Mouse (Mus musculus) lung, postnatal 0 days (tissue): ENCODE measurements around the gene Tas2r121. TPM values are rescaled to one million over a fixed set of nuclear protein-coding genes. Genes with fewer than 3 reads are reported as not detected.
"Not testable (repeated sequence)": the region's sequence is repeated elsewhere in the genome, so short reads cannot be mapped to it uniquely, and the experiment has no call there.

ENCODE experiments used
- ATAC-seq: fragments of 200-750 bp; cut with Nextera tagmentation; 2 replicates; pipeline ENCODE4 v1.8.0; 2017; ENCODE audit warnings: moderate library complexity
- DNase-seq: peaks from one replicate; pipeline ENCODE4 v3.0.0-alpha.2; 2016; ENCODE audit warnings: low spot score
- H3K27ac ChIP-seq: fragments of 300-500 bp; sonication (generic); 2 replicates; pipeline ENCODE4 v1.5.1; 2014; ENCODE audit warnings: antibody characterized with exemption, mild to moderate bottlenecking, low read length, mixed read lengths
- H3K27me3 ChIP-seq: fragments of 300-500 bp; sonication (generic); replicated peaks from 2 replicates; pipeline ENCODE4 v1.6.1; 2014; ENCODE audit warnings: low read length, mixed read lengths; ENCODE audit not compliant: insufficient read depth
- H3K36me3 ChIP-seq: fragments of 300-500 bp; sonication (generic); 2 replicates; pipeline ENCODE4 v1.6.1; 2014; ENCODE audit warnings: low read length, mixed read lengths; ENCODE audit not compliant: insufficient read depth
- H3K4me1 ChIP-seq: fragments of 300-500 bp; sonication (generic); 2 replicates; pipeline ENCODE4 v1.6.1; 2014; ENCODE audit warnings: antibody characterized with exemption, low read depth, low read length, mixed read lengths; ENCODE audit not compliant: insufficient read depth
- H3K4me2 ChIP-seq: fragments of 300-500 bp; sonication (generic); replicated peaks from 2 replicates; pipeline ENCODE4 v1.6.1; 2014; ENCODE audit warnings: low read depth, mild to moderate bottlenecking, low read length, moderate library complexity, mixed read lengths
- H3K4me3 ChIP-seq: fragments of 300-500 bp; sonication (generic); 2 replicates; pipeline ENCODE4 v1.5.1; 2014; ENCODE audit warnings: low read depth, low read length
- H3K9ac ChIP-seq: fragments of 300-500 bp; sonication (generic); replicated peaks from 2 replicates; pipeline ENCODE4 v1.6.1; 2014; ENCODE audit warnings: low read depth, mild to moderate bottlenecking
- H3K9me3 ChIP-seq: fragments of 300-500 bp; sonication (generic); 2 replicates; pipeline ENCODE4 v1.6.1; 2016; ENCODE audit warnings: low read length, mixed read lengths
- CTCF ChIP-seq: IDR thresholded peaks from 2 replicates; pipeline ENCODE4 v1.5.1; 2016; ENCODE audit warnings: antibody characterized with exemption, mild to moderate bottlenecking
- EP300 ChIP-seq: IDR thresholded peaks from 2 replicates; pipeline ENCODE4 v1.6.1; 2016; ENCODE audit warnings: antibody characterized with exemption, mild to moderate bottlenecking, control low read depth
- WGBS: fragments of 180-500 bp; shearing (Covaris S2); extraction: QIAGEN DNeasy Blood & Tissue Kit; methylation state at CpG from one replicate; pipeline ENCODE4 v1.1.7; 2014; 5-methylcytosine and 5-hydroxymethylcytosine counted together
- polyA plus RNA-seq: library from polyadenylated mRNA; unstranded; fragments of >200 nt; fragmentation: Nextera tagmentation; extraction: Ambion mirVana; gene quantifications from 2 replicates; pipeline ENCODE4 v1.2.1, GENCODE M21; 2015

Gene Tas2r121
- polyA plus RNA-seq = not detected in 2 replicates

- DNase-seq (no peak), ATAC-seq (no peak)
- H3K27ac ChIP-seq = no peak within 1 kb of the TSS
- no peaks in the 10 kb centered on the region for H3K36me3 ChIP-seq
- no peak for TF ChIP-seq CTCF
- no peak for TF ChIP-seq EP300
- no peaks in the 10 kb centered on the region for H3K9me3 ChIP-seq
- WGBS = 68% methylated on average over 1 of the region's 1 CpGs
- H3K27me3 ChIP-seq = no peaks in the 10 kb centered on the region
- no peak within 1 kb of the TSS for H3K4me2 ChIP-seq
- no peaks in the 10 kb centered on the region for H3K4me1 ChIP-seq
- H3K4me3 ChIP-seq = no peak within 1 kb of the TSS
- H3K9ac ChIP-seq = no peak within 1 kb of the TSS
Measured at GRCm38 (mm10) chr6:132700907-132701306, at the start of gene Tas2r121. TSS of gene Tas2r121 (minus strand) at chr6:132701007.

DNA sequence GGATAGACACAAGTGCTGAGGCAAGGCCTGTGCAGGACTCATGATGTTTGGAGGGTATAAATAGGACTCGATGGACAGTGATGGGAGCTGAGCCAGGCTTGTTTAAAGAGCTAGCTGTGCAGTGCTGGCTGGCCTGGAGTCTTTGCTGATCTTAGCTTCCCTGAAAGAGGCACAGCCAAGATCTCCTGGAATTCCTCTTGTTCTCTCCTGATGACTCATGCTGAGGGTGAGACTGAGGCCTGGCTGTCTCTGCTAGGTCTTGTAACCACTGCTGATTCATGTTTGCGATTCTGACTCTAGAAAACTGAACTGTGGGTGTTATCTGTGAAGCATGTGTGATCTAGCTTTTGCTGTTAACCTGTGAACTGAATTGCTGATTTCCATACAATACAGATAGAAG is 49.4 kb upstream of the Tas2r121 start:
- DNase-seq = no peak
- H3K9me3 ChIP-seq = no peaks in the 10 kb centered on the region
- 69% methylated on average over 2 of the region's 2 CpGs for WGBS

GRCm38 (mm10) chr6:132737935-132738334 is 37.1 kb upstream of the Tas2r121 start, which contains the start of gene Tas2r115:
TSS of gene Tas2r115 (minus strand) at chr6:132738035.
- no peaks in the 10 kb centered on the region for H3K36me3 ChIP-seq
- no peak within 1 kb of the TSS for H3K4me3 ChIP-seq
- no peak within 1 kb of the TSS for H3K27ac ChIP-seq
- H3K27me3 ChIP-seq = no peaks in the 10 kb centered on the region
- no peaks in the 10 kb centered on the region for H3K4me1 ChIP-seq
- no peaks in the 10 kb centered on the region for H3K9me3 ChIP-seq
- H3K9ac ChIP-seq = no peak within 1 kb of the TSS
- DNase-seq = no peak
- WGBS = 53% methylated on average over 2 of the region's 2 CpGs
- H3K4me2 ChIP-seq = no peak within 1 kb of the TSS
- ATAC-seq = no peak
- TF ChIP-seq EP300 (no peak), CTCF (no peak)

More for the DNA sequence above, 49.4 kb upstream of the Tas2r121 start:
- H3K4me2 ChIP-seq = no peak overlapping the region
- TF ChIP-seq EP300 (no peak), CTCF (no peak)
- H3K36me3 ChIP-seq = no peaks in the 10 kb centered on the region
- no peak overlapping the region for H3K27ac ChIP-seq
- no peak overlapping the region for H3K4me3 ChIP-seq
- no peak overlapping the region for H3K9ac ChIP-seq
- ATAC-seq = no peak
- H3K27me3 ChIP-seq = no peaks in the 10 kb centered on the region
- no peaks in the 10 kb centered on the region for H3K4me1 ChIP-seq

DNA sequence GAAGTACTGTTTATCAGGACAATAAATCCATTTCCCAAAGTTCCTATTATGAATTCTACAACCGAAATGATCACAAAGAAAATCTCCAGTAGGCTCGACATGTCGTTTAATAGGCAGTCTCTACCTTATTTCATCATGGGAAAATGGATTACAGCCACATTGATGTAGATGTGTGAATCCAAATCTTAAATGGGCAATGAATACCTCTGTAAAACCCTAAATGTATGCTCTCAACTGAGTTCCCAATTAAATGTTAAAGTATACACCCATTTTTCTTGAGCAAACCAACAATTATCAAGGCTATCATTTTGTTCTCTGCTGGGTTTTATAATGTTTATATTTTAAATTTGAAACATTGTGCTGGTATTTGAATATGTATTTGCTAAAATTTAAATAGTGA is 11.0 kb upstream of the Tas2r121 start, which contains the start of gene Tas2r122:
Tas2r122 (minus strand) TSS at position 101 of the 400 bp plus-strand sequence.
- no peak within 1 kb of the TSS for H3K4me2 ChIP-seq
- 76% methylated on average over 3 of the region's 3 CpGs for WGBS
- H3K4me1 ChIP-seq = no peaks in the 10 kb centered on the region
- TF ChIP-seq EP300 = no peak
- TF ChIP-seq CTCF = no peak
- no peaks in the 10 kb centered on the region for H3K36me3 ChIP-seq
- no peak for ATAC-seq
- H3K27me3 ChIP-seq = no peaks in the 10 kb centered on the region
- no peak within 1 kb of the TSS for H3K27ac ChIP-seq
- H3K4me3 ChIP-seq = no peak within 1 kb of the TSS
- no peak within 1 kb of the TSS for H3K9ac ChIP-seq
- DNase-seq = no peak
- H3K9me3 ChIP-seq = no peaks in the 10 kb centered on the region

DNA sequence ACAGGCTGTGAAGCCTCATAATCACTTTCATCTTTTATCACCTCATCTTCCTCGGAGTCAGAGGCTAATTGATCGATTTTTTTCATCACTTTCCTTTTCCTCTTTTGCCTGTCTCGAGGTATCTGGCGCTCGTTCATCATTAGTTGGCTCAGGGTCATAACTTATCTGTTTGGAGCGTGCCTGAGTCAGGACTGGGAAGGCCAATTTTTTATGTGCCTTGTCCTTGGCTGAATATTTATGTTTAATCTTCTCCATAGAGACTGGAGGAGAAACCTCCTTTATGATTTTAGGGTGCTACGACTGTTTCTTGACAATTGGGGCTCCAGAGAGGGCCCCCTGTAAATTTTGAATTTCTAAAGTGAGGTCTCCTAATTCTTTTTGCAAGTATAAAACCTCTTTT is 9.2 kb downstream of the Tas2r121 start:
- not testable (repeated sequence) for H3K4me2 ChIP-seq, ATAC-seq

DNA sequence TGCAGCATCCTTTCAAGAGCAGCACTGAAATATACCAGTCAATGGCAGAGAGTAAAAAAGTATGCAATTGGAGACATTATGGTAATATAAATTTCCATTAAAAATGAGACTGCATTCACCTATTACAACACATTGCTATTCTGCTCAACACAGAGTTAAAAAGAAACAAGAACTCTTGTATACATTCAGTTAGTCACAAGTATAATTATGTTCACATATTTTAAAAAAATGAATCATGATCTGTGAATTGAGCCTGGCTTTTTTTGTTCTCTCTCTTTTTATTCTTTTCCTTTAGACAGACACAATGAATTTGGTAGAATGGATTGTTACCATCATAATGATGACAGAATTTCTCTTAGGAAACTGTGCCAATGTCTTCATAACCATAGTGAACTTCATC is 44.2 kb downstream of the Tas2r121 start, which contains the start of gene Tas2r120:
Tas2r120 (plus strand) TSS at position 301 of the 400 bp plus-strand sequence.
- DNase-seq (no peak), ATAC-seq (no peak)
- no peak within 1 kb of the TSS for H3K4me2 ChIP-seq
- H3K4me3 ChIP-seq = no peak within 1 kb of the TSS
- no peaks in the 10 kb centered on the region for H3K36me3 ChIP-seq
- H3K27ac ChIP-seq = no peak within 1 kb of the TSS
- TF ChIP-seq CTCF = no peak
- TF ChIP-seq EP300 = no peak
- H3K27me3 ChIP-seq = no peaks in the 10 kb centered on the region
- H3K4me1 ChIP-seq = no peaks in the 10 kb centered on the region
- H3K9me3 ChIP-seq = no peaks in the 10 kb centered on the region
- no peak within 1 kb of the TSS for H3K9ac ChIP-seq

More for the DNA sequence above, 9.2 kb downstream of the Tas2r121 start:
- H3K9ac ChIP-seq, H3K36me3 ChIP-seq, H3K9me3 ChIP-seq, H3K27ac ChIP-seq, H3K27me3 ChIP-seq, H3K4me1 ChIP-seq, DNase-seq, H3K4me3 ChIP-seq: not testable (repeated sequence)
- WGBS = 65% methylated on average over 7 of the region's 7 CpGs

GRCm38 (mm10) chr6:132651426-132651825 is 49.4 kb downstream of the Tas2r121 start, which contains the start of gene A630073D07Rik:
TSS of gene A630073D07Rik (minus strand) at chr6:132651526.
- Histone ChIP-seq H3K4me2 (no peak within 1 kb of the TSS), H3K4me1 (no peaks in the 10 kb centered on the region), H3K9me3 (no peaks in the 10 kb centered on the region), H3K27me3 (no peaks in the 10 kb centered on the region), H3K36me3 (no peaks in the 10 kb centered on the region), H3K27ac (no peak within 1 kb of the TSS), H3K4me3 (no peak within 1 kb of the TSS), H3K9ac (no peak within 1 kb of the TSS)
- ATAC-seq (no peak), DNase-seq (no peak)
- TF ChIP-seq CTCF (no peak), EP300 (no peak)
- 77% methylated on average over 1 of the region's 1 CpGs for WGBS

Other genes starting within 250 kb of the Tas2r121 start
- gene Prh1, start 131.2 kb downstream of the Tas2r121 start, polyA plus RNA-seq = not detected in 2 replicates
- gene Prp2, start 105.1 kb downstream of the Tas2r121 start, polyA plus RNA-seq = not detected in 2 replicates
- gene A630073D07Rik, start 49.5 kb downstream of the Tas2r121 start, polyA plus RNA-seq = not detected in 2 replicates
- gene Tas2r120, start 44.1 kb downstream of the Tas2r121 start, polyA plus RNA-seq = not detected in 2 replicates
- gene Tas2r122, start 10.9 kb upstream of the Tas2r121 start, polyA plus RNA-seq = not detected in 2 replicates
- not detected in 2 replicates for gene Tas2r115, start 37.0 kb upstream of the Tas2r121 start, polyA plus RNA-seq
- not detected in 2 replicates for gene Tas2r124, start 53.7 kb upstream of the Tas2r121 start, polyA plus RNA-seq
- gene Tas2r102, start 61.1 kb upstream of the Tas2r121 start, polyA plus RNA-seq = not detected in 2 replicates
- gene Tas2r136, start 77.2 kb upstream of the Tas2r121 start, polyA plus RNA-seq = not detected in 2 replicates
- not detected in 2 replicates for gene Tas2r117, start 101.8 kb upstream of the Tas2r121 start, polyA plus RNA-seq
- not detected in 2 replicates for gene Tas2r123, start 146.1 kb upstream of the Tas2r121 start, polyA plus RNA-seq
- gene Tas2r116, start 154.4 kb upstream of the Tas2r121 start, polyA plus RNA-seq = not detected in 2 replicates
- gene Tas2r110, start 167.0 kb upstream of the Tas2r121 start, polyA plus RNA-seq = not detected in 2 replicates
- not detected in 2 replicates for gene Tas2r113, start 192.0 kb upstream of the Tas2r121 start, polyA plus RNA-seq
- not detected in 2 replicates for gene Tas2r125, start 208.6 kb upstream of the Tas2r121 start, polyA plus RNA-seq